Mouse (Mus musculus) ovary, postnatal 36 days (tissue): Measurements from ENCODE around the gene Tbc1d9b.
A peak's percentile ranks its signal among the peaks of the same experiment; 100 is the strongest.
"Not testable (repeated sequence)": the region's sequence is repeated elsewhere in the genome, so short reads cannot be mapped to it uniquely, and the experiment has no call there.

Experiments used
- DNase-seq: peaks from one replicate; pipeline ENCODE4 v3.0.0; 2022; ENCODE audit warnings: low spot score, mixed read lengths

The Tbc1d9b gene

DNA sequence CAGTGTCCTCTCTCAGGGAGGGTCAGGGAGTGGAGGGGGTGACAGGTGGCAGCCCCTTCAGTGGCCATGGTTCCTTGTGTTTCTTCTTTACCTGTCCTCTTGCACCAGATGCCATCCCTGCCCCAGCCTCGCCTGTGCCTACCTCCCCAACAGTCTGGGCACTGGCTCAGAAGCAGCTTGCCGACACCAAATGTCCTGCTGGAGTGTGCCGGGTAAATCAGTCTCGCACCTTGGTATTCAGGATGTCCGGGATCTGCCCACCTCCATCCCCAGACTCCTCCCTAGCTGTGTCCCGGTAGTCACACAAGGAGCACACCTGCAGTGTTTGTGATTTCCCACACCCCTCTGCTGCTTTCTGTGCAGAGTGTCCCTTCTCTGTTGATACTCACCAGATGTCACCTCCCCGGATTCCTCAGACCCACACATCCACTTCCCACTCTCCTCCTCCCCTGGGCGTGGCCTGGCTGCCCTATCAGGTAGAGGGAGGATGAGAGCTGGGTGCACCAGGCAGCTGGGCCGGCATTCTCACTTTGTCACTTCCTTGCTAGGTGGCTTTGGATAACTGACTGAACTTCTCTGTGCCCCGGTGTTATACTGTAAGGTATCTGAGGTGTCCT lies 7.1 kb downstream of the Tbc1d9b start:
- no peak for DNase-seq

DNA sequence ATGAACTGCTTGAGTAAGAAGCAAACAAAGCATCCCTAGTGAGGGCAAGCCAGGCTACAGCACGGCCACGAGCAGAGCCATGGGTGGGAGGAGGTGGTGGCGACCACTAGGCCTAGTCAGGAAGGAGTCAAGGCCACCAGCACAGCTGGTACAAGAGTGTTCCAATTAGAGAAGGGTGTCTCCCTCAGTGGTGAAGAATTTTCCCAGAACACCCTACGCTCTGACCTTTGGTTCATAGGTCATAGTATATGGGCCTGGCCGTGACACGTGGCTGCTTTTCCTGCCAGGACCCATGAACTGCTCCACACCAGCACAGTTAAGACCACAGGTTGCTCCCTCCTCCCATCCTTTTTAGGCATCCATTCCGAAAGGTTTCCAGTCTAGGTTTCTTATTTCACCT lies 8.4 kb downstream of the Tbc1d9b start:
- no peak for DNase-seq

DNA sequence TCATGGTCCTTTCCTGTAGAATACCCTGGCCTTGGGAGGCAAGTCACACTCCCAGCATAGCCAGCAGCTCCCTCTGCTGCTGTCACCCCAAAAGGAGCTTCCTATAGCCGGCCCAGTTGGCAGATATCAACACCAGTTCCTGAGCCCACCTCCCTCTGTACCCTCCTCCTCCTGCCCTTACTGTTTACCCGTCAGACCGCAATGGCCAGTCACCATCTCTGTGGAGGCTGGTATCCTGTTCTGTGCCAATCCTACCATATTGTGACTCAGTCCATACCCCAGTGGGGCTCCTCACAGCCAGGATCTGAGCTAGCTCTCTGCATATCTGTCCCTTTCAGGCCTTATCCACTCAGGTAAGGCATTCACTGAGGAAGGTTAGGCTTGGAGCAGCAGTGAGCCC lies 14.3 kb downstream of the Tbc1d9b start:
- DNase-seq: no peak

DNA sequence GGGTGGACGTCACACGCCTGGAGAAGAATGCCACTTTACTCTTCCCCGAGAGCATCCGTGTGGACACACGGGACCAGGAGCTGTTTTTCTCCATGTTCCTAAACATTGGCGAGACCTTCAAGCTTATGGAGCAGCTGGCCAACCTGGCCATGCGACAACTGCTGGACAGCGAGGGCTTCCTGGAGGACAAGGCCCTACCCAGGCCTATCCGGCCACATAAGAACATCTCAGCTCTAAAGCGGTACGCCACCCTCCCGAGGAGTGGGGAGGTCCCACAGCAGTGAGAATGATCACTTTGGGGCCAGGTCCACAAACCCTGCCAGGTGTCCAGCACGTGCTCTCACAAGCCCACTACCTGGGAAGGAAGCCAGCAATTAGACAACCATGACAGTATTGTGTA lies 14.9 kb downstream of the Tbc1d9b start:
- no peak for DNase-seq

DNA sequence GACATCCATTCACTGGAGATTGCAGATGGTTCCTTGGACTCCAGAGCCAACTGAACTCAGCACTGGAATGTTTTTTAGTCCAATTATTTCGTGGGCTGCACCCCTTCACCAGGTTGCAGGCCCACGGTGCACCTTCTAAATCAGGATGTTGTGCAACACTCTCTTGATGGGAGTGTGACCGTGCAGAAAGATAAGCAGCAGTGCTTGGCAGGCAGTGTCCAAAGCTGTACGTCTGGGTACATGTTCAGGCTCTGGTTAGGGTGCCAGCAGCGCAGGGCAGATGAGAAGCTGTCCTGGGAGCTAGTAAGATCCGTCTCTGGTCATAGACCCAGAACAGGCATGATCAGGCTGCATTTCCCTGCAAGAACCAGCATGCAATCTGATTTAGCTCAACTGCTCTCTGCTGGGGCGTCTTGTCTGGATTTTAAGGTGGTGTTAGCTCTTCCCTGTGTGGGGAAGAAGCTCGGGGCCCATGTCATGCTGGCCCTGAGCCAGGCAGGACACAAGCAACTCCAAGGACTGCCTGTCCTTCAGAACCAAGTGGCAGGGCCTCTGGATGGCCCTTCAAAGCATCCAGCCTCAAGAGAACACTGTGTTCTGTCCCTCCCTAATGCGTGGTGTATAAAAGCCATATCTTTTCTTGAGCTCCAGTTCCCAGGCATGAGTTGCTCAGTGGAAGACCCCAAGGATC lies 16.2 kb downstream of the Tbc1d9b start:
- peak; percentile 56 for DNase-seq

DNA sequence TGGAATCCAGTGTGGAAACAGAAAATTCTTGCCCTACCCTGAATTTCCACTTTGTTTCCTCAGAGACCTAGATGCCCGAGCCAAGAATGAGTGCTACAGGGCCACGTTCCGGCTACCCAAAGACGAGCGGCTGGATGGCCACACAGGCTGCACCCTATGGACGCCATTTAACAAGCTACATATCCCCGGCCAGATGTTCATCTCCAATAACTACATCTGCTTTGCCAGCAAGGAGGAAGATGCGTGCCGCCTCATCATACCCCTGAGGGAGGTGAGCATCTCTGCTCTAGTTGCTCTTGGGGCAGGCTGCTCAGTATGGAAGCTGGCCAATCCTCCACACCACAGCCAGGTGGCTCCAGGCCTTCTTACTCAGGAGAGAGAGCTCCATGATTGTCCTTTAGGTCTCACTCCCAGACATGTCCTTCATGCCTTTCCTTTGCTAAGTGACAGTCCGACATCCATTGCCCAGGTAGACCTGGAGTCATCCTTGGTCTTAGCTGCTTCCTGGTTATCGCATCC lies 16.8 kb downstream of the Tbc1d9b start:
- DNase-seq: no peak

DNA sequence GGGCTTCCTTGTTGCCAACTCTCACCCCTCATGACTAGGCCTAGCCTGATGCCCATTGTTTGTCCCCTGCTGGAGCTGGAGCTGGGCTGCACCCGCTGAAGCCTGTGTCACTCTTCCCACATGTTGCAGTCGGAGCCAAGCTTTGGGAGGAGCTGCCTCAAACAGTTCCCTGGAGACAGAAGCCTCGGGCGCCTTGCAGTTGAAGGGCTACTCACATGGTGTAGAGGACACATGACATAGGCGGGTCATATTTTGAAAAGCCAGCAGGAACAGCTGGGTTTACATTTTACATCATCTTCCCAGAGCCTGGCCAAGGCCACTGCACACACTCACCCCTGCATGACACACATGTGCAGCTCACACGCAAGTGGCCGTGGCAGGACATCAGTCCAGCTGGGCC lies 18.0 kb downstream of the Tbc1d9b start:
- DNase-seq: no peak

DNA sequence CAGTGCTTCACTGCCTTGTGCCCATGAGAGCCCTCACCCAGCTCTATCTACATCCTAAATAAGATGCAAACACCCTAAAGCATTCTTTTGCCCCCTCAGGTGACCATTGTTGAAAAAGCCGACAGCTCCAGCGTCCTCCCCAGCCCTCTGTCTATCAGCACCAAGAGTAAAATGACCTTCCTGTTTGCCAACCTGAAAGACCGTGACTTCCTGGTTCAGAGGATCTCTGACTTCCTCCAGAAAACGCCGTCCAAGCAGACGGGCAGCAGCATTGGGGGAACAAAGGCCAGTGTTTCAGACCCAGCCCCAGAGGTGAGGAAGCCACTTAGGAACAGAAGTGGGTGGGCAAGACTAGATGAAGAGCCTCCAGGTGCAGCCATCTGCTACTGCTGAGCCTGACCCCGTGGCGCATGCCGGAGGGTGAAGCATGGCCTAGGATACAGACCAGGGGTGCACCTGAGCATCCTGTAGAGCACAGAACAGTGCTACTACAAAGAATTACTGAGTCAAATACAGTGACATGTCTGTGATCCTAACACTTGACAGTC lies 18.5 kb downstream of the Tbc1d9b start:
- no peak for DNase-seq

DNA sequence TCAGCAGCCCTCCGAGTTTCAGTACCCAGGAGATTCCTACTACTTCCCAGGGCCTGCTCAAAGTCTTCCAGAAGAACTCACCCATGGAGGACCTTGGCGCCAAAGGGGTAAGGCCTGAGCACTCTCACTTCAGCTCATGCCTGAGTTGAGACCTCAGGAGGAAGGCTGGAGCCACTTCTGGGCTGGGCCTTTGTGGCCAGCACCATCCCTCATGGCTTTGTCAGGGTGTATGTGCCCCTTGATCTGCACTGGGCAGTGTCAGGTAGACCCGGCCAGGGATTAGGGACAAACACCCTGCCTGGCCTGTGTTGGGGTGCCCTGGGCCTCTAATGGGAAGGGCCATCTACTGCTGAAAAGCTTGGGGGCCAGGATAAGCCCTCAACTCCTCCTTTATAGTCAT lies 20.2 kb downstream of the Tbc1d9b start:
- no peak for DNase-seq

DNA sequence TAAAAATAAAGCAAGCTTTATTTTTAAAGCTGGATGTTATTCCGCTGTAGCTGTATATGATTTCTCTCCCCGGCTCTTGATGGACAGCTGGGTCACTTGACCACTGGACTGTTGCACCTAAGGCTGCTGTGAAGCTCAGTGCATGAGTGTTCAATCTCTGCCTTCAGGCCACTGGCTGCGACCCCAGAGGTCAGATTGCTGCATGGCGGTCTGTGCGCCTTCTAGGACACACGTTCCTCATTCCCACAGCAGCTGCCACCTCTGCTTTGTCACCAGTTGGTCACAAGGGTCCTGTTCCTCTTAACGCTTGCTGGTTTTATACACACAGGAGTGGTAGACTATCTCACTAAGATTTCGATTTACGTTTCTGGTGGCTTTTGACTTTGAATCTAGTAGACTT lies 23.0 kb downstream of the Tbc1d9b start:
- no peak for DNase-seq

DNA sequence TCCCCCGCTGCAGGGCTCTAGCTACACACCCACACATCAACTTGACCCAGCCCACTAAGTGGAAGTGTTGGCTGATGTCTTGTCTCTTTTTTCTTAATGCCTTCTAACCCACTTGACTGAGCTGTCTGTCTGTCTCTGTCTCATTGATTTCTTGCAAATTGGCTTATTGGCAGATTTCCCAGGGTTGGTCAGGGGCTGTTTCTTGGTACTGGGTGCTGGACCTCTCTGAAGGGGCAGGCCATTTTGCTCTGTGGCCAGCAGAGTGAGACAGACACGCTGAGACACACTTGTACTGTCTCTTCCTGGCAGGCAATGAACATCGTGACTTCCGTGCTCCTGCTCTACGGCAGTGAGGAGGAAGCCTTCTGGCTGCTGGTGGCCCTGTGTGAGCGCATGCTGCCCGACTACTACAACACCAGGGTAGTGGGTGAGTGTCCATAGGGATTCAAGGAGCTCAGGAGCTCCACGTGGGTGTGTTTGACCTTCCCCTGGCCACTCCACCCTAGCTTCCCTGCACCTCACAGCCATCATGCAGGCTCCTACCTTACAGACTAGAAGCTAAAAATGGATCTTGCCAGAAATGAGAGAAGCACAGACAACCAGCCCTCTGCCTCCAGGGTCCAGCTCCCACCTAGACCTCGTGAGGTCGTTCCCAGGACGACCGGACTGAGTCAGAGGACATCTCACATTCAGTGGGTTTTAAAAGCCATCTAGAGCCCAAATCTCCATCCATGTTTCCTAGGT lies 23.8 kb downstream of the Tbc1d9b start:
- no peak for DNase-seq

DNA sequence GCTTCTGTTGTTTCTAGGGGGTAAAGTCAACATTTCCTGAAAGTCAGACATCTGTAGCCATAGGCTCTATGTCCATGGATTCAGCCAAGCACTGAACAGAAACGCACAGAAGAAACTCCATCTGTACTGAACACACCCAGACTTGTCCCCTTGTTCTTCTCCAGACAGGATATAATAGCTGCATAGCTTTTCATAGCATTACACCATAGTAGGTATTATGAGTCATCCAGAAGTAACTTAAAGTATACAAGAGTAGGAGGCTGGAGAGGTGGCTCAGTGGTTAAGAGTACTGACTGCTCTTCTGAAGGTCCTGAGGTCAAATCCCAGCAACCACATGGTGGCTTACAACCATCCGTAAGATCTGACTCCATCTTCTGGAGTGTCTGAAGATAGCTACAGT lies 24.6 kb downstream of the Tbc1d9b start:
- DNase-seq: no peak

DNA sequence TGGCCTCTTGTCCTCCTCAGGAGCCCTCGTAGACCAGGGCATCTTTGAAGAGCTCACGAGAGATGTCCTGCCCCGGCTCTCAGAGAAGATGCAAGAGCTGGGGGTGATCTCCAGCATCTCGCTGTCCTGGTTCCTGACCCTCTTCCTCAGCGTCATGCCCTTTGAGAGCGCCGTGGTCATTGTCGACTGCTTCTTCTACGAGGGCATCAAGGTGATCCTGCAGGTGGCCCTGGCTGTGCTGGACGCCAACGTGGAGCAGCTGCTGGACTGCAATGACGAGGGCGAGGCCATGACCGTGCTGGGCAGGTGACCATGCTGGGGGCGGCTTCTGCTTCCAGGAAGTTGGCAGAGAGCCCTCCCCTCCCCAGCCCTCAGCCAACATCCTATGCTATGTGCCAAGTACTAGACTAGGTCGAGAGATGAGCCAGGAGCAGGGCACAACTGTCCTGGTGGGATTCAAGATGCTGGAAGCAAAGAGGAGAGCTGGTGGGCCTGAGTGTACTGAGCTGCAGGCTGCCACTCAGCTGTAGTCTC lies 25.6 kb downstream of the Tbc1d9b start:
- DNase-seq: no peak

DNA sequence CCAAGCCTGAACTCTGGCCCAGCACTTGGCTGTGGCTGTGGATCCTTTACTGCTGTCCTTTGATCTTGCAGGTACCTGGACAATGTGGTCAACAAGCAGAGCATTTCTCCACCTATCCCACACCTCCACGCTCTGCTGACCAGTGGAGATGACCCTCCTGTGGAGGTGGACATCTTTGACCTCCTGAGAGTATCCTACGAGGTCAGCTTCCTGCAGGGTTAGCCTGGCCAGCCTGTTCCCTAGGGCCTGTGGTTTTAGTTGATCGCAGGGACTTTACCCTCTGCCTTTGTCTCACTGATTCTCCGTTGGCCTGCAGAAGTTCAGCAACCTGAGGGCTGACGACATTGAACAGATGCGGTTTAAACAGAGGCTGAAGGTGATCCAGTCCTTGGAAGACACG lies 27.1 kb downstream of the Tbc1d9b start:
- no peak for DNase-seq

DNA sequence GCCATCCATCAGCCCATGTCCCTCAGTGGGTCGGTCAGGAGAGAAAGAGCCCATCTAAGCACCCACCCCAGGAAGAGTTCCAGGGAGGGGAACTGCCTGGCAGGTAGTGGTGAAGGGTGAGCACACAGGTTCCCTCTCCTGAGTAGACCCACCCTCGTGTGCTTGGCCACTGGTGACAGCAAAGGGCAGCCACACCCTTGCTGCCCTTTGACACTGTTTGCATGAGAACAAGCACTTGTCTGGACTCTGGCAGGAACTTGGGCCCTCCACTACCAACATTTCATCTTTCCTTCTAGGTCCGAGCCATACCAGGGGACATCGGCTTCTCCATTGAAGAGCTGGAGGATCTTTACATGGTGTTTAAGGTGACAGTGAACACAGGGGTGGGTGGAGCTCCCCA lies 28.2 kb downstream of the Tbc1d9b start:
- no peak for DNase-seq

DNA sequence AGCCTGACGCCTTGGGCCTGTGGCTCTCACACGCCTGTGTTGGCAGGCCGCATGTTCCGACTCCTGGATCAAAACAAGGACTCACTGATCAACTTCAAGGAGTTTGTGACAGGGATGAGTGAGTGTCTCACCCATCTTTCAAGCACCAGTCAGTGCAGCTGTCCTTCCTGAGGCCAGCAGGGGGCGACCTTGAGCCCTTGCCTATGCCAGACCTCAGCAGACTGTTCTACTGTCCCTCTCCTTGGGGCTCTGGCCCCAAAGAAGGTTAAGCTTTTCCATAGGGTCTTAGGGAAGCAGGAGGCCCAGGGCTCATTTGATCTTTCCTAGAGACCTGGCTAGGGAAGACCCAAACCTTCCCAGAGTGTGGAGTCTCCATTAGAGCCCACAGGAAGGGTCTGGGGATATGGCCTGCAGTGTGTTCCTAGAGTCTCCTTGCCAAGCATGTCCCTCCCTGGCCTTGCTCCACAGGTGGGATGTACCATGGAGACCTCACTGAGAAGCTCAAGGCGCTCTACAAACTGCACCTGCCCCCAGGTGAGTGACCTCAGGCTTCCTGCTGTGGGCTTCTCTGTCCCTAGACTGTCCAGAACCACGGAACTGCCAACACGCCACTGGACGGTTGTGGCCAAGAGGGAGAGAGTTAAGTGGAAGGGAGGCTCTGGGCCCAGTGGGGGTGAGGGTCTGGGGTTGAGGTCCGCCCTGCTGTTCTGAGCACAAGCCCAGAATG lies 30.5 kb downstream of the Tbc1d9b start:
- peak; percentile 62 for DNase-seq

DNA sequence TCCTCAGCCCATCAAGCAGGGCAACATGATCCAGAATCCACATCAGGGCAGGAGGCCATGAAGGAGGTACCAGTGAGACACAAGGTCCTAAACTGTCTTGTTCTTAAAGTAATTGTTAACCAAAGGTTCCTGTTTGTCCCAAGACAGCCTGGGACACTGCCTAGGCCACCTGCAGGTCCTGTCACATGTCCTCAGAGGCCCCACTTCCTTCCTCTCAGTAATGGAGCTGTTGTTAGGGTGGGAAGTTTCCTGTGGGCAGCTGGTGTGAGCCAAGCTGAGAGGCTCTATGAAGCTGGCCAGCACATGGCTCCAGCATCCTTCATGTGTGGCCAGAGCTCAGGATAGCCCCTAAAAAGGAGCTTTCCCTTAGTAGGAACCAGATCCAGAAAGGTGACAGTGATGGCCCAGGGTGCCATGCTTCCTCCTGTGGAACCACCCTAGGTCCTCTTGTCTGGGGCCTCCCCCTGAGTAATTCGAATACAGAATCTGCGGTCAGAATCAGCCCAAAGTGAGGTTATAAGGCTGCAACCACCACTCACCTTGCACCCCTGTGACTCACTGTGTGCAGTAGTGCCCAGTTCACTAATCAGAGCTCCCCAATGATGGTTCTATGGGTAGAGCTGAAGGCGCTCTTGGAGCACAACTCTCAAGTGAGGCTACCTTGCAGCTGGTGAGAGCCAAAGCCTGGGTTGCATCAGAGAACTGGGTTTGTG lies 31.3 kb downstream of the Tbc1d9b start:
- DNase-seq: no peak

DNA sequence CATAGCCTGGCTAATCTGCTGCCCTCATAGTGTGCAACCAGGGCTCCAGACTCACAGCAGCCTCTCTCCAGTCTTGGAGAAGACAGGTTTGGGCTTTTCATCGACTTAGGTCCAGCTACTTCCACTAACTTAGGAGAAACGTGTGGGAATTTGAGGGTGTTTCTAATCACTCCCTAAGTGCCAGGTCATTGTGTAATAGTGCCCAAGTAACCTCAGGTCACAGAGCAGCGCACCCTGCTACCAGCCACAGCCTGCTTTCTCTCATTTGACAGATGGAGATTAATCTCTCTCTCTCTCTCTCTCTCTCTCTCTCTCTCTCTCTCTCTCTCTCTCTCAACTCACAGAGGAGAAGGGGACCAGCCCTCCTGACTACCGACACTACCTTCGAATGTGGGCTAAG lies 37.2 kb downstream of the Tbc1d9b start:
- DNase-seq: no peak

DNA sequence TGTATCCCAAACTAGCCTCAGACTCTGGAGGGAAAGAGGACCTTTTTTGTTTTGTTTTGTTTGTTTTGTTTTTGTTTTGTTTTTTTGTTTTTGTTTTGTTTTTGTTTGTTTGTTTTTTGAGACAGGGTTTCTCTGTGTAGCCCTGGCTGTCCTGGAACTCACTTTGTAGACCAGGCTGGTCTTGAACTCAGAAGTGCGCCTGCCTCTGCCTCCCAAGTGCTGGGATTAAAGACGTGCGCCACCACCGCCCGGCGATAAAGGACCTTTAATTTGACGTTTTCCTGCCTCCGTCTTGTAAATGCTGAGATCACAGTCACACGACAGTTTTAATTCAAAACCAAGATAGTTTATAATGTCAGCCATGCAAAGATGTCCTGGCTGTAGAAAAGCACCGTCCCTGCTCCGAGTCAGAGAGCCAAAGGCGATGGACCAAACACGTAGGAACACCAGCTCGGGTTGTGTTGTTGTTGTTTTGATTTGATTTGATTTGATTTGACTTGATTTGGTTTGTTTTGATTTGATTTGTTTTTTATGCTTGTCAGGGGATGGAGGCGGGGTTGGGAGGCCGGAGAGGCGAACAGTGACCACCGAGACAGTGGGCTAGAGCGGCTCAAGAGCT lies 43.0 kb downstream of the Tbc1d9b start, which contains the start of gene Mrnip:
Gene Mrnip (plus strand): TSS at position 334 of the 619 bp plus-strand sequence.
- DNase-seq: not testable (repeated sequence)

DNA sequence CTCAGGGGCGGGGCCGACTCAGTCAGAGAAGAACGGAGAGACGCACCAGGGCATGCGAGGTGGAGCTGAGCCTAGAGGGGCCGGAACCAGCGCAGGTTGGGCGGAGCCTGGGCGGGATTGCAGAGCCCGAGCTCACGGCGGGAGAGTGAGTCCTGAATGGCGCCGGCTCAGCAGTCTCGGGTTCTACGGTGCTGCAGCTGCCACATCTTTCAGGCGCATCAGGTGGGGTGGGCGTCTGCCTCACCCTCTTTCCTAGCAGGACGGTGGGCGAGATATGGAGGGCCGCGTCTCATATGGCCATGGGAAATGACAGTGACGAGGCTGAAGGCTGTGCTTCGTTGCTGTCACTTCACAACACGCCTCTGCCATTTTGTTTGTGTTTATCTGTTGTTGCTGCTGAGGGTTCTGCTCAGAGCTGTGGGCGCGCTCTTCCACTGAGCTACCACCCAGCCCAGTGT lies 43.6 kb downstream of the Tbc1d9b start:
- peak; percentile 98 for DNase-seq

DNA sequence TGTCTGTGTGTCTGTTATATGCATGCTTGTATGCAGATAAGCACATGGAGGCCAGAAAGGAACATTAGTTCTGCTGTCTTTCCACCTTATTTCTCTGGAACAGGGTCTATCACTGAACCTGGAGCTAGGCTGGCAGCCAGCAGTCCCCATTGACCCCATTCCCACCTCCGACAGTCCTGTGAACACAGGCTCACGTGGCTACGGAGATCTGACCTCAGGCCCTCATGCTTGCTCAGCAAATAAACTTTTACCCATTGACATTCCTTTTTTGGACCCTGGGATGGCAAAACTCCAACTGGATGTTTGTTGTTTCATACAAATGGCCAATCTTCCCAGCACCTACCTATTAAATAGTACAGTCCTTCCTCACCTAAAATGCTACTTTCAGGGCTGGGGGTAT lies 45.2 kb downstream of the Tbc1d9b start:
- no peak for DNase-seq
